Mouse (Mus musculus) lung, postnatal 0 days (tissue): ENCODE measurements around the gene Pla2g2f. TPM values are rescaled to one million over a fixed set of nuclear protein-coding genes. Genes with fewer than 3 reads are reported as not detected.

Experiments used
- ATAC-seq: fragments of 200-750 bp; cut with Nextera tagmentation; 2 replicates; pipeline ENCODE4 v1.8.0; 2017; ENCODE audit warnings: moderate library complexity
- DNase-seq: peaks from one replicate; pipeline ENCODE4 v3.0.0-alpha.2; 2016; ENCODE audit warnings: low spot score
- H3K27ac ChIP-seq: fragments of 300-500 bp; sonication (generic); 2 replicates; pipeline ENCODE4 v1.5.1; 2014; ENCODE audit warnings: antibody characterized with exemption, mild to moderate bottlenecking, low read length, mixed read lengths
- H3K27me3 ChIP-seq: fragments of 300-500 bp; sonication (generic); replicated peaks from 2 replicates; pipeline ENCODE4 v1.6.1; 2014; ENCODE audit warnings: low read length, mixed read lengths; ENCODE audit not compliant: insufficient read depth
- H3K36me3 ChIP-seq: fragments of 300-500 bp; sonication (generic); 2 replicates; pipeline ENCODE4 v1.6.1; 2014; ENCODE audit warnings: low read length, mixed read lengths; ENCODE audit not compliant: insufficient read depth
- H3K4me1 ChIP-seq: fragments of 300-500 bp; sonication (generic); 2 replicates; pipeline ENCODE4 v1.6.1; 2014; ENCODE audit warnings: antibody characterized with exemption, low read depth, low read length, mixed read lengths; ENCODE audit not compliant: insufficient read depth
- H3K4me2 ChIP-seq: fragments of 300-500 bp; sonication (generic); replicated peaks from 2 replicates; pipeline ENCODE4 v1.6.1; 2014; ENCODE audit warnings: low read depth, mild to moderate bottlenecking, low read length, moderate library complexity, mixed read lengths
- H3K4me3 ChIP-seq: fragments of 300-500 bp; sonication (generic); 2 replicates; pipeline ENCODE4 v1.5.1; 2014; ENCODE audit warnings: low read depth, low read length
- H3K9ac ChIP-seq: fragments of 300-500 bp; sonication (generic); replicated peaks from 2 replicates; pipeline ENCODE4 v1.6.1; 2014; ENCODE audit warnings: low read depth, mild to moderate bottlenecking
- H3K9me3 ChIP-seq: fragments of 300-500 bp; sonication (generic); 2 replicates; pipeline ENCODE4 v1.6.1; 2016; ENCODE audit warnings: low read length, mixed read lengths
- CTCF ChIP-seq: IDR thresholded peaks from 2 replicates; pipeline ENCODE4 v1.5.1; 2016; ENCODE audit warnings: antibody characterized with exemption, mild to moderate bottlenecking
- EP300 ChIP-seq: IDR thresholded peaks from 2 replicates; pipeline ENCODE4 v1.6.1; 2016; ENCODE audit warnings: antibody characterized with exemption, mild to moderate bottlenecking, control low read depth
- WGBS: fragments of 180-500 bp; shearing (Covaris S2); extraction: QIAGEN DNeasy Blood & Tissue Kit; methylation state at CpG from one replicate; pipeline ENCODE4 v1.1.7; 2014; 5-methylcytosine and 5-hydroxymethylcytosine counted together
- polyA plus RNA-seq: library from polyadenylated mRNA; unstranded; fragments of >200 nt; fragmentation: Nextera tagmentation; extraction: Ambion mirVana; gene quantifications from 2 replicates; pipeline ENCODE4 v1.2.1, GENCODE M21; 2015

The Pla2g2f gene
- polyA plus RNA-seq, 1 experiment from 2014 or later, result not detected

- no peak overlapping the region for H3K4me3 ChIP-seq
- H3K9me3 ChIP-seq, result no peaks in the 10 kb centered on the region
- ATAC-seq (no peak; the same call in 1 of the 2 replicates), DNase-seq (peak; percentile 20)
- 0 out of 2 replicates have a peak overlapping the region, but pooled peaks have one; percentile 14 for H3K4me2 ChIP-seq
- no peaks in the 10 kb centered on the region for H3K4me1 ChIP-seq
- H3K27ac ChIP-seq, result no peak overlapping the region
- TF ChIP-seq CTCF (no peak), EP300 (no peak)
- 50% methylated on average over 12 of the region's 12 CpGs for WGBS
- H3K36me3 ChIP-seq, result no peaks in the 10 kb centered on the region
- H3K9ac ChIP-seq, result no peak overlapping the region
- H3K27me3 ChIP-seq, result no peaks in the 10 kb centered on the region
These were observed 42.8 kb upstream of the Pla2g2f start for GRCm38 (mm10) chr4:138800134-138800744.

GRCm38 (mm10) chr4:138797217-138797570, 39.8 kb upstream of the Pla2g2f start:
- no peak for ATAC-seq

GRCm38 (mm10) chr4:138796513-138797216, 39.2 kb upstream of the Pla2g2f start:
- WGBS, result 33% methylated on average over 6 of the region's 6 CpGs
- DNase-seq (peak; percentile 13), ATAC-seq (0 out of 2 replicates have a peak, but pooled peaks have one; percentile 6)
- Histone ChIP-seq H3K27ac (no peak overlapping the region), H3K36me3 (no peaks in the 10 kb centered on the region), H3K4me1 (no peaks in the 10 kb centered on the region), H3K4me3 (no peak overlapping the region), H3K9ac (no peak overlapping the region), H3K4me2 (no peak overlapping the region), H3K9me3 (no peaks in the 10 kb centered on the region), H3K27me3 (no peaks in the 10 kb centered on the region)
- no peak for TF ChIP-seq EP300
- no peak for TF ChIP-seq CTCF

More at GRCm38 (mm10) chr4:138797217-138797570, 39.8 kb upstream of the Pla2g2f start:
- Histone ChIP-seq H3K9me3 (no peaks in the 10 kb centered on the region), H3K36me3 (no peaks in the 10 kb centered on the region), H3K9ac (no peak overlapping the region), H3K4me1 (no peaks in the 10 kb centered on the region), H3K27me3 (no peaks in the 10 kb centered on the region), H3K27ac (no peak overlapping the region), H3K4me2 (no peak overlapping the region), H3K4me3 (no peak overlapping the region)
- WGBS, result 57% methylated on average over 4 of the region's 4 CpGs
- TF ChIP-seq CTCF (no peak), EP300 (no peak)
- DNase-seq, result no peak

- H3K36me3 ChIP-seq, result no peaks in the 10 kb centered on the region
- no peak overlapping the region for H3K4me3 ChIP-seq
- TF ChIP-seq EP300, result no peak
- TF ChIP-seq CTCF, result no peak
- H3K4me1 ChIP-seq, result no peaks in the 10 kb centered on the region
- no peaks in the 10 kb centered on the region for H3K9me3 ChIP-seq
- no peaks in the 10 kb centered on the region for H3K27me3 ChIP-seq
- H3K4me2 ChIP-seq, result no peak overlapping the region
- ATAC-seq, result no peak
- H3K9ac ChIP-seq, result no peak overlapping the region
- no peak overlapping the region for H3K27ac ChIP-seq
- WGBS, result 84% methylated on average over 6 of the region's 6 CpGs
- no peak for DNase-seq
These were observed 36.9 kb upstream of the Pla2g2f start for GRCm38 (mm10) chr4:138794344-138794743.

- Histone ChIP-seq H3K4me2 (no peak overlapping the region), H3K4me3 (no peak overlapping the region), H3K9me3 (no peaks in the 10 kb centered on the region), H3K27ac (no peak overlapping the region), H3K27me3 (no peaks in the 10 kb centered on the region), H3K9ac (no peak overlapping the region), H3K36me3 (no peaks in the 10 kb centered on the region), H3K4me1 (no peaks in the 10 kb centered on the region)
- TF ChIP-seq EP300, result no peak
- TF ChIP-seq CTCF, result peak; percentile 77
- ATAC-seq (peak; percentile 47; the same call in 1 of the 2 replicates), DNase-seq (peak; percentile 67)
- 61% methylated on average over 2 of the region's 2 CpGs for WGBS
These were observed 35.9 kb upstream of the Pla2g2f start for GRCm38 (mm10) chr4:138793276-138793675.

- H3K9ac ChIP-seq, result no peak overlapping the region
- no peaks in the 10 kb centered on the region for H3K27me3 ChIP-seq
- TF ChIP-seq CTCF (no peak), EP300 (no peak)
- no peak overlapping the region for H3K4me3 ChIP-seq
- H3K27ac ChIP-seq, result no peak overlapping the region; the same call in 1 of the 2 replicates
- no peaks in the 10 kb centered on the region for H3K9me3 ChIP-seq
- 15% methylated on average over 9 of the region's 9 CpGs for WGBS
- peak; percentile 71 for DNase-seq
- H3K4me1 ChIP-seq, result no peaks in the 10 kb centered on the region
- no peaks in the 10 kb centered on the region for H3K36me3 ChIP-seq
- no peak overlapping the region for H3K4me2 ChIP-seq
- ATAC-seq, result peak; percentile 63
These were observed 35.2 kb upstream of the Pla2g2f start for GRCm38 (mm10) chr4:138792599-138792998.
